Mouse (Mus musculus) liver, embryonic 16.5 days (tissue): ENCODE data around the gene Aff1. TPM values are rescaled to one million over a fixed set of nuclear protein-coding genes. Genes with fewer than 3 reads are reported as not detected.

ENCODE experiments used
- ATAC-seq: fragments of 200-750 bp; cut with Nextera tagmentation; 2 replicates; pipeline ENCODE4 v1.8.0; 2017; ENCODE audit warnings: low read depth, mild to moderate bottlenecking, moderate number of reproducible peaks, moderate library complexity
- H3K27ac ChIP-seq: fragments of 300-500 bp; sonication (generic); 2 replicates; pipeline ENCODE4 v1.5.1; 2014; ENCODE audit warnings: mild to moderate bottlenecking, low read length
- H3K27me3 ChIP-seq: fragments of 300-500 bp; sonication (generic); 2 replicates; pipeline ENCODE4 v1.6.1; 2014; ENCODE audit warnings: low read depth, low read length, mixed read lengths; ENCODE audit not compliant: control insufficient read depth, insufficient read depth
- H3K36me3 ChIP-seq: fragments of 300-500 bp; sonication (generic); 2 replicates; pipeline ENCODE4 v1.6.1; 2014; ENCODE audit warnings: mild to moderate bottlenecking; ENCODE audit not compliant: control insufficient read depth, insufficient read depth
- H3K4me1 ChIP-seq: fragments of 300-500 bp; sonication (generic); 2 replicates; pipeline ENCODE4 v1.6.1; 2014; ENCODE audit warnings: low read depth, low read length, mixed read lengths; ENCODE audit not compliant: control insufficient read depth
- H3K4me2 ChIP-seq: fragments of 300-500 bp; sonication (generic); 2 replicates; pipeline ENCODE4 v1.6.1; 2014; ENCODE audit warnings: low read depth, low read length, mixed read lengths
- H3K4me3 ChIP-seq: fragments of 300-500 bp; sonication (generic); 2 replicates; pipeline ENCODE4 v1.5.1; 2014; ENCODE audit warnings: low read depth, mild to moderate bottlenecking, low read length
- H3K9ac ChIP-seq: fragments of 300-500 bp; sonication (generic); 2 replicates; pipeline ENCODE4 v1.6.1; 2014; ENCODE audit warnings: low read depth, low read length
- H3K9me3 ChIP-seq: fragments of 300-500 bp; sonication (generic); replicated peaks from 2 replicates; pipeline ENCODE4 v1.6.1; 2016; ENCODE audit warnings: low read length; ENCODE audit not compliant: control insufficient read depth
- WGBS: fragments of 180-500 bp; shearing (Covaris S2); extraction: QIAGEN DNeasy Blood & Tissue Kit; methylation state at CpG from one replicate; pipeline ENCODE4 v1.1.7; 2014; ENCODE audit not compliant: insufficient replicate concordance; 5-methylcytosine and 5-hydroxymethylcytosine counted together
- polyA plus RNA-seq: library from polyadenylated mRNA; unstranded; fragments of >200 nt; fragmentation: Nextera tagmentation; extraction: Ambion mirVana; gene quantifications from 2 replicates; pipeline ENCODE4 v1.2.1, GENCODE M21; 2015

Aff1 gene
- polyA plus RNA-seq, 1 experiment from 2014 or later: 17.7 TPM

DNA sequence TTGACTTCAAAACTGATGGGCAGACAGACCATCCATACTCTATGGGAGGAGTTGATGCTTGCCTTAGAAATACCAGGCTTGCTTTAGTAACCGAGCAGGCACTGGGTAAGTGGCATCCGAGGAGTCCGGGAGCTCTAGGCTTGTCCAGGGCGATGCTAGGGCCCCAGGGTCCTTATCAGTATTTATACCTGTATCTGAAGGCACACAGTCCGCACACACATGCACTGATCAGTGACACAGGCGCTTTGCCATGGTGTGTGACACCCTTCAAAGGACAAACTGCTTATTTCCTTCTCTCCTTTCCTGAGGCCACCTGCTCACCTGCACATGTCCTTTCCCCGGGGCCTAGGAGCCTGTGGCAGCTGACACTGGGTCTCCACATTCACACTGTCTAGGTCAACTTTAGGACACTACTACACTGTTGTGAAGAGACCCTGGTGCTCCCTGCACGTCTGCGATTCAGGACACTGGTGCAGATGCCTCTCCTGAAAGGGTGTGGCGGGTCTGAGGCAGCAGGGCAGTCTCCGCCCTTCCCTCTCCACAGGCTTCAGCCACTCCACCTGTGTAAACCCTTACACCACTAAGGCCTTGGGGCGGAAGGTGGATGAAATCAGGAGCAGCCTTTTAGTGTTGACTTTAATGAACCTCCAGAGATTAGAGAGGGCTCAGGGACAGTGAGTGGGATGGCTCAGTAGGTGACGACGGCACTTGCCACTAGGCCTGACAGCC lies 163.5 kb downstream of the Aff1 start:
- peak; percentile 66 for ATAC-seq
- H3K9me3 ChIP-seq: no peaks in the 10 kb centered on the region
- H3K36me3 ChIP-seq: peaks cover 39% of the 10 kb centered on the region
- no peak overlapping the region for H3K27ac ChIP-seq
- no peak overlapping the region for H3K4me2 ChIP-seq
- H3K27me3 ChIP-seq: no peaks in the 10 kb centered on the region
- H3K9ac ChIP-seq: no peak overlapping the region
- WGBS: 65% methylated on average over 14 of the region's 14 CpGs
- H3K4me1 ChIP-seq: peaks cover 7% of the 10 kb centered on the region
- no peak overlapping the region for H3K4me3 ChIP-seq

DNA sequence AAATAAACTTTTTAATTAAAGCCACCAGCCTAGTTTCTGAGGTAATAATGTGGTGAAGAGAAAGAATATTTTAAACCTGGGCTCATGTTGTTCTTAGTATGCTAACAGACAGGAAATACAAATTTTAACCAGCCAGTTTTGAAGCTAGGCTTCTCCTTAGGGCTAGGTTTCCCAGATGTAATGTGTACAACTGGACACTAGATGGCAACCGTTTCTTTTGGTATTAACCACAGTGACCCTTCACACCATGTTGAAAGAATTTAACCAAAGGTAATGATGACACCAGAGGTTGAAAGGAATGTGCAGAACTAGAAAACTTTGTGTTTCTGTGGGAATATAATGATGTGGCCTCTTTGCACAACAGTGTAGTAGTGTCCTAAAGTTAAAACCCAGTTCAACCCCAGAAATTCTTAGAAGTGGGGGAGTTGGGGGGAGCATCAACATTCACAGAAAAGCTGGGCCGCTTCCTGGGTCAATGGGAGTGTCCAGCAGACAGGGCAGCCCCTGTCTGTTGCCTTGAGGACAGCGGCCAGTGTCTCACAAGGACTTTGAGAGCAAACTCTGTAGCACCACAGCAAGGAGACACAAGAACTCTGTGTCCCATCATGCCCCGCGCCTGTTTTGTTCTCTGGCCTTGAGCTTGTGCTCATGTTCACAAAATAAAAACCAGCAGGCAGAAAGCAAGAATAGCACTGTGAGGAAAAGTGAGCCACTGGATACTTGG lies 164.3 kb downstream of the Aff1 start:
- peak; percentile 37; the same call in 1 of the 2 replicates for ATAC-seq
- H3K9me3 ChIP-seq: no peaks in the 10 kb centered on the region
- H3K36me3 ChIP-seq: peaks cover 31% of the 10 kb centered on the region
- no peak overlapping the region for H3K4me3 ChIP-seq
- peaks cover 7% of the 10 kb centered on the region for H3K4me1 ChIP-seq
- no peak overlapping the region for H3K4me2 ChIP-seq
- H3K27ac ChIP-seq: no peak overlapping the region
- H3K9ac ChIP-seq: no peak overlapping the region
- 68% methylated on average over 5 of the region's 5 CpGs for WGBS
- H3K27me3 ChIP-seq: no peaks in the 10 kb centered on the region

DNA sequence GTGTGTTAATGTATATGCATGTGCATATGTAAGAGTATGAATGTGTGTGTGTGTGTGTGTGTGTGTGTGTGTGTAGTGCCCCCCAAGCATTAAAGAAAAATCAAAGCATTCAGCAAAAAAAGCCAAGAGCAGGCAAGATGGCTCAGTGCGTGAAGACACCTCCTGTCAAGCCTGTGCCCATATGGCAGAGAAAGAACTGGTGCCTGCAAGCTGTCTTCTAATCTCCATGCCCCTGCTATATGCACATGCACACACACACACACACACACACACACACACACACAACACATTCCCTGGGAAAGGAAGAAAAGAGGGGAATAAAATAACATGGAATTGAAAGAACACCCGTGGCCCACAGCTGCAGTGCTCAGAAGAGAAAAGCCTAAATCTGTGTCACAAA lies 165.0 kb downstream of the Aff1 start:
- no peak overlapping the region for H3K27ac ChIP-seq
- H3K4me1 ChIP-seq: peaks cover 7% of the 10 kb centered on the region
- 84% methylated on average over 2 of the region's 2 CpGs for WGBS
- no peak overlapping the region for H3K4me2 ChIP-seq
- H3K4me3 ChIP-seq: no peak overlapping the region
- no peak overlapping the region for H3K9ac ChIP-seq
- H3K9me3 ChIP-seq: no peaks in the 10 kb centered on the region
- H3K36me3 ChIP-seq: peaks cover 24% of the 10 kb centered on the region
- ATAC-seq: no peak
- H3K27me3 ChIP-seq: no peaks in the 10 kb centered on the region

DNA sequence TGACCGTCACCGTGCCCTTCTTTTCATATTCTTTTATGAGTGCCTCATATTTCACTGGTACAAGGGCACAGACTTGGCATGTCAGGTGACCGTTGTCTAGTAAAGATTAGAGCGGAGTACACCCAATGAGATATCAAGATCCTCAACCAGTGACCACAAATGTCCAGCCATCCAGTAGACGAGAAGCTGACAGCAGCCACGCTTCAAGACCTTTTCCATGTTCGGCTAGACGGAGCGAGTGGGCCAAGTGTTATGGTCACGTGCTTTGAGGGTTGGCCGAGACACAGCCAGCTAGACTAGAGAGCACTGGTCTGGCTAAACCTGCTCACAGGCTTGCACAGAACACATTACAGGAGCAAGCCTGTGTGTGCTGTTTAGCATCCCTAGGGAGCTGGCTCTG lies 168.4 kb downstream of the Aff1 start:
- 83% methylated on average over 11 of the region's 11 CpGs for WGBS
- Histone ChIP-seq H3K4me2 (no peak overlapping the region), H3K9me3 (no peaks in the 10 kb centered on the region), H3K36me3 (peaks cover 3% of the 10 kb centered on the region; the same call in 1 of the 2 replicates), H3K27ac (no peak overlapping the region), H3K4me3 (no peak overlapping the region), H3K27me3 (no peaks in the 10 kb centered on the region), H3K4me1 (peaks cover 4% of the 10 kb centered on the region), H3K9ac (no peak overlapping the region)
- ATAC-seq: no peak

DNA sequence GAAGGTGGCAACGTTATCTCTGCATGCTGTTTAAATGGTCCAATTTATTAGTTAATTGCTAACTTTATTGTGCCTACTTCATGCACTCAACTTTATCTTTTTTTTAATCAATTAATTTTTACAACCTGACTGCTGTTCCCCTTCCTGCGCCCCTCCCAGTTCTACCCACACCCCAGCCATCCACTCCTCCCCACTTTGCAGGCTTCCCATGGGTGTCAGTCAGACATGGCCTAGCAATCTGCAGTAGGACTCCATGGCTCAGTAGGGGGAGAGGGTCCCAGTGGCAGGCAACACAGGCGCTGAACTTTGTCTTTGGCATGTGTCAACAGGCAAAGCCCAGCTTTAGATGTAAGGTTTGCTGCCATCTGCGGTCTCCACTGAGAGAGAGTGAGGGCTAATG lies 171.6 kb downstream of the Aff1 start:
- 76% methylated on average over 4 of the region's 4 CpGs for WGBS

DNA sequence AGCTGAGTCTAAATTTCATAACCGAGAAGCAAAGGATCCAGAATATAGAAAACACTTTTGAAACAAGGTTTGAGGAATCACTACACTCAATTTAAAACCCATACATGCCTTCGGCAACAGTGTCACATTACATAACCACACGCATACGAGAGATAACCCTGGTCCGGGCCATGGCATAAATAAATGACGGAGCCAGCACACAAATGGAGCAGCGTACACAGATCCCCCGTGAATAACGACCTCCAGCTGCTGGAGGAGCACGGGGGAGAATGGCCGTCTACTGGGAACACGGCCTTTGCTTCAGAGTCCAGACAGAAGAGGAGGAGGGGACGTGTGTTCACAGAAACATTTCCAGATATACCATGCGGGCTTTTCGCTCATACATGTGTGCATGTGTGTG lies 197.6 kb downstream of the Aff1 start:
- Histone ChIP-seq H3K9me3 (no peaks in the 10 kb centered on the region), H3K4me2 (no peak overlapping the region), H3K27me3 (no peaks in the 10 kb centered on the region), H3K4me1 (no peaks in the 10 kb centered on the region), H3K27ac (no peak overlapping the region), H3K36me3 (no peaks in the 10 kb centered on the region), H3K4me3 (no peak overlapping the region), H3K9ac (no peak overlapping the region)
- 73% methylated on average over 15 of the region's 15 CpGs for WGBS
- no peak for ATAC-seq

More for the DNA sequence above, 171.6 kb downstream of the Aff1 start:
- Histone ChIP-seq H3K4me2 (no peak overlapping the region), H3K4me3 (no peak overlapping the region), H3K9me3 (no peaks in the 10 kb centered on the region), H3K27ac (no peak overlapping the region), H3K27me3 (no peaks in the 10 kb centered on the region), H3K9ac (no peak overlapping the region), H3K4me1 (no peaks in the 10 kb centered on the region), H3K36me3 (no peaks in the 10 kb centered on the region)
- ATAC-seq: no peak

DNA sequence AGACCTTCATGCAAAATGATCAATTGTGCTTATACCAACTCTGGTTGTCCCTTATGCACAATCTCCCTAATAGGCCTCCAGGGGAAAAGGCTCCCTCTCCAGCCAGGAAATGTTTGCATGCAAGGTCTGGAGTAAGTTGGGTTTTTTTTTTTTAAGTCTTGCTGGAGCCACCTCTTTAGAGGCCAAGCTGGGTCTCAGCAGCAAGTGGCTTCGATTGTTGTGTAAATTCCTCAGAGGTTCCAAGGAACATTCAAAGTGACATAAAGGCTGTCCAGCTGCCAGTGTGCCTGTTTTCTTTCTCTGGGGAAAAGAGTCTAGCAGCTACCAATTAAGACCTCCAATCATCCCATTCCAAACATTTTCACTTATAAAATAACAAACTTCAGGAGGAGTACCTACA lies 206.1 kb downstream of the Aff1 start:
- H3K4me3 ChIP-seq: no peak overlapping the region
- H3K9me3 ChIP-seq: no peaks in the 10 kb centered on the region
- H3K4me1 ChIP-seq: no peaks in the 10 kb centered on the region
- ATAC-seq: no peak
- H3K9ac ChIP-seq: no peak overlapping the region
- H3K27ac ChIP-seq: no peak overlapping the region
- no peaks in the 10 kb centered on the region for H3K27me3 ChIP-seq
- no peak overlapping the region for H3K4me2 ChIP-seq
- no peaks in the 10 kb centered on the region for H3K36me3 ChIP-seq
- 38% methylated on average over 1 of the region's 1 CpGs for WGBS

Other genes with a start within 250 kb of the Aff1 start
- not detected in 2 replicates for gene Slc10a6, start 63.0 kb upstream of the Aff1 start, polyA plus RNA-seq
- 0.06 TPM in 1 of 2 replicates, not detected in the other for gene 1700016H13Rik, start 36.4 kb upstream of the Aff1 start, polyA plus RNA-seq
- gene Klhl8, start 218.9 kb downstream of the Aff1 start, polyA plus RNA-seq: 1.5 and 1.8 TPM in 2 replicates